Mouse (Mus musculus) gastrocnemius, adult 2 months (tissue): ENCODE results near the gene Gse1. TPM values are rescaled to one million over a fixed set of nuclear protein-coding genes. Genes with fewer than 3 reads are reported as not detected.

Source experiments
- DNase-seq: peaks from one replicate; pipeline ENCODE4 v3.0.0; 2022
- H3K27ac ChIP-seq: fragments of 200-600 bp; 2 replicates; pipeline ENCODE4 v1.8.1; 2022; ENCODE audit warnings: mild to moderate bottlenecking
- H3K4me3 ChIP-seq: fragments of 200-600 bp; 2 replicates; pipeline ENCODE4 v1.8.1; 2022; ENCODE audit warnings: mild to moderate bottlenecking, moderate library complexity
- CTCF ChIP-seq: fragments of 200-600 bp; IDR thresholded peaks from 2 replicates; pipeline ENCODE4 v1.8.1; 2022; ENCODE audit warnings: antibody characterized with exemption, mild to moderate bottlenecking, moderate library complexity
- intact Hi-C: fragments of 180-260 bp; cut with DNase I; formaldehyde crosslinking; loops from one replicate; pipeline ENCODE4 v1.15.1; 2025
- total RNA-seq, 2 experiments: library from RNA; stranded (reverse); gene quantifications; 2 replicates each; pipeline ENCODE4 v1.2.3; 2021

Gse1 gene
- total RNA-seq, 2 experiments from 2014 or later = 26.5 to 37.3 TPM

GRCm38 (mm10) chr8:120429116-120429515 is 200.9 kb downstream of the Gse1 start:
- no peak overlapping the region for H3K4me3 ChIP-seq
- no peak for DNase-seq
- no peak for TF ChIP-seq CTCF
- H3K27ac ChIP-seq = peak overlapping the region; percentile 16; the same call in 1 of the 2 replicates
- intact Hi-C loops = no loop called here

GRCm38 (mm10) chr8:120431042-120431441 is 202.8 kb downstream of the Gse1 start:
- intact Hi-C loops = no loop called here
- Histone ChIP-seq H3K27ac (no peak overlapping the region), H3K4me3 (no peak overlapping the region)
- DNase-seq = no peak
- TF ChIP-seq CTCF = no peak

- peak overlapping the region; percentile 65 for H3K27ac ChIP-seq
- no peak overlapping the region for H3K4me3 ChIP-seq
- peak; percentile 58 for DNase-seq
- intact Hi-C loops = no loop called here
- no peak for TF ChIP-seq CTCF
Measured at GRCm38 (mm10) chr8:120432438-120432837, 204.2 kb downstream of the Gse1 start.

- no peak for DNase-seq
- no peak for TF ChIP-seq CTCF
- intact Hi-C loops = no loop called here
- H3K4me3 ChIP-seq = no peak overlapping the region
- peak overlapping the region; percentile 65 for H3K27ac ChIP-seq
Measured at GRCm38 (mm10) chr8:120433143-120433542, 204.9 kb downstream of the Gse1 start.

GRCm38 (mm10) chr8:120433734-120434133 is 205.5 kb downstream of the Gse1 start:
- H3K27ac ChIP-seq = no peak overlapping the region
- no peak overlapping the region for H3K4me3 ChIP-seq
- no peak for DNase-seq
- intact Hi-C loops = no loop called here
- peak; percentile 60 for TF ChIP-seq CTCF

GRCm38 (mm10) chr8:120435781-120436180 is 207.5 kb downstream of the Gse1 start:
- intact Hi-C loops = loop anchor here (5.0 kb wide), 1 partner anchor 67 kb away; no protein-coding TSS in a partner anchor
- DNase-seq = no peak
- Histone ChIP-seq H3K4me3 (peak overlapping the region; percentile 26; the same call in 1 of the 2 replicates), H3K27ac (peak overlapping the region; percentile 87)
- TF ChIP-seq CTCF = no peak

GRCm38 (mm10) chr8:120436491-120437030 is 208.3 kb downstream of the Gse1 start:
- peak; percentile 77 for DNase-seq
- Histone ChIP-seq H3K4me3 (peak overlapping the region; percentile 26), H3K27ac (peak overlapping the region; percentile 87)
- intact Hi-C loops = loop anchor here (5.0 kb wide), 1 partner anchor 66 kb away; no protein-coding TSS in a partner anchor
- no peak for TF ChIP-seq CTCF

- no peak for DNase-seq
- intact Hi-C loops = loop anchor here (5.0 kb wide), 1 partner anchor 65 kb away; no protein-coding TSS in a partner anchor
- H3K4me3 ChIP-seq = no peak overlapping the region
- TF ChIP-seq CTCF = no peak
- peak overlapping the region; percentile 87 for H3K27ac ChIP-seq
Measured at GRCm38 (mm10) chr8:120437207-120437606, 209.0 kb downstream of the Gse1 start.

- Histone ChIP-seq H3K4me3 (no peak overlapping the region), H3K27ac (peak overlapping the region; percentile 87)
- no peak for TF ChIP-seq CTCF
- DNase-seq = peak; percentile 74
- intact Hi-C loops = loop anchor here (5.0 kb wide), 1 partner anchor 64 kb away; no protein-coding TSS in a partner anchor
Measured at GRCm38 (mm10) chr8:120437666-120438395, 209.6 kb downstream of the Gse1 start.

- DNase-seq = no peak
- Histone ChIP-seq H3K27ac (no peak overlapping the region), H3K4me3 (no peak overlapping the region)
- intact Hi-C loops = loop anchor here (5.0 kb wide), 1 partner anchor 63 kb away; no protein-coding TSS in a partner anchor
- no peak for TF ChIP-seq CTCF
Measured at GRCm38 (mm10) chr8:120439309-120439708, 211.1 kb downstream of the Gse1 start.

GRCm38 (mm10) chr8:120440739-120441138 is 212.5 kb downstream of the Gse1 start:
- no peak for TF ChIP-seq CTCF
- DNase-seq = no peak
- intact Hi-C loops = no loop called here
- no peak overlapping the region for H3K27ac ChIP-seq
- no peak overlapping the region for H3K4me3 ChIP-seq

- Histone ChIP-seq H3K27ac (0 out of 2 replicates have a peak overlapping the region, but pooled peaks have one; percentile 16), H3K4me3 (no peak overlapping the region)
- intact Hi-C loops = no loop called here
- no peak for TF ChIP-seq CTCF
- no peak for DNase-seq
Measured at GRCm38 (mm10) chr8:120441637-120442036, 213.4 kb downstream of the Gse1 start.

GRCm38 (mm10) chr8:120442306-120443003 is 214.2 kb downstream of the Gse1 start:
- intact Hi-C loops = no loop called here
- H3K4me3 ChIP-seq = no peak overlapping the region
- no peak for TF ChIP-seq CTCF
- no peak for DNase-seq
- H3K27ac ChIP-seq = peak overlapping the region; percentile 16; the same call in 1 of the 2 replicates
